Mouse (Mus musculus) ES-CJ7 (cell line): Measurements from ENCODE around the gene Skil.

Experiments
- DNase-seq: peaks from one replicate; pipeline ENCODE4 v3.0.0; 2011; ENCODE audit warnings: low read depth, low spot score

Skil gene

DNA sequence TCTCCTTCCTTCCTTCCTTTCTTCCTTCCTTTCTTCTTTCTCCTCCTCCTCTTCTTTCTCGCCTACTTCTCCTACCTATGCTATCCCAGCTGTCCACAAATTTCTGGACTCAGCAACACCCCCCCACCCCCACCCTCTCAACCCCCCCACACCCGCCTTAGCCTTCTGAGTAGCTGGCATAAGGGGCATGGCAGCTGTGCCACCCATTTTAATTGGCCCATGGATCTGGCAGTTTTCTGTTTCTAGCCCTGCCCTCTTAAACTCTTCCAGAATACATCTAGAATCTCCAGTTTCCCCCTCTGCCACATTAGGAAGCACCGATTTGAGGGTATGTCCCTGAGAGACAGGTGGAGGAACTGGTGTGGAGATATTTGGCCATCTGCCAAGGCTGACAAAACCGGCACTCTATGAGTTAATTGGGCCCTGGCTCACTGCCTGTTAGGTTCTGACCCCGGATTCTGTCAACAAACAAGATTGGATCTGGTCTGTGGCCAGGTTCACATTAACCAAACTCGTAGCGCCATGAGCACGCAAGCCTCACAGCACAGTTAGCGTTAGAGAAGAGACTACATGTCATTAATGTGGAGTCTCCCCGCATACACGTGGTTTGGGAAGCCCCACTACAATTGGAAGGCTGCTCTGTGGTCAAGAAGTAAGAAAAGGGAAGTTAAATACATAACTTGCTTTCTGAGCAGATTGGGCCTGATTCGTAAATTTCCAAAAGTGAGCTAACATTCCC lies 11.2 kb upstream of the Skil start:
- DNase-seq: no peak

- no peak for DNase-seq
Measured at GRCm38 (mm10) chr3:31085000-31085399, 9.9 kb upstream of the Skil start.

DNA sequence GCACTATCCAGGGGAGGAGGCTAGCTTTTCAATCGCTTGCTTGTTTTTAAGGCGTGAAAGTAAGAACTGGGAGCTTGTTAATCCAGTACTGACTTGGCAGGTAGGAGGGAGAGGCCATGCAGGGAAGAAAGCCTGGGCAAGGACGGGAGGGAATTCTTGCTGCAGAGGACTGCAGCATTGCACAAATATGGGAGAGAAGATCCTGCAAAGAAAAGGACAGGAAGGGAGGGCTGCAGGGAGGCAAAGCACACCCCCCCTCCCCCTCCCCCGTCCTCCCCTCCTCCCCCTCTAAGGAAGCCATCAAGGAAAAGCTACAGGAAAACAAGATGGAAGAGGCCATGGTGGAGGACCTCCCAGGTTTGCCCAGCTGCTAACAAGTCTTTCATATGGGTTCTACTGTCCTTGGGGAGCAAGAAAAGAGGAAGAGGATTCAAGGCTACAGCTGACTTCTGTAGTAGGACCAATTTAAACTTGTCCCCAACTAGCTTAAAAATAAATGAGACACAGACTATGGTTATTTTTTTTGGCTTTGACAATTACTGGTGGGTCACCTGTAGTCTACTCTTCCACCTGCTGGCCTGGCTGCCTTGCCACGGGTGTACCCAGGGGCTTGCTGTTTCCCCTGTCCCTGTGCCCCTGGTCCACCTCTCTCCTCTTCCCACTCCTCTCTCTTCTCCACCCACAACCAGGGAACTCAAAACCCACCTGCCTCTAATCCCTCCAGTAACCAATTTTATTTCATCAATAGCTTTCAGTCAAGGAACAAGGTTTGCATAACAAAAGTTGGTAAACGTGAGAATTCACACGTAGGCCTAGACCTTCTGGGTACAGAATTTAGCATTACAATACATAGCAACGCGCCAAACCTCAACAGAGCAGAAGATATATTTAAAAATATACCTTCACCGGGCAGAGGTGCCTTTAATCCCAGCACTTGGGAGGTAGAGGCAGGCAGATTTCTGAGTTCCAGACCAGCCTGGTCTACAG lies 5.8 kb upstream of the Skil start:
- peak; percentile 81 for DNase-seq

GRCm38 (mm10) chr3:31089956-31090355 lies 4.9 kb upstream of the Skil start:
- peak; percentile 32 for DNase-seq

GRCm38 (mm10) chr3:31093196-31093595 lies 1.7 kb upstream of the Skil start:
- peak; percentile 55 for DNase-seq

DNA sequence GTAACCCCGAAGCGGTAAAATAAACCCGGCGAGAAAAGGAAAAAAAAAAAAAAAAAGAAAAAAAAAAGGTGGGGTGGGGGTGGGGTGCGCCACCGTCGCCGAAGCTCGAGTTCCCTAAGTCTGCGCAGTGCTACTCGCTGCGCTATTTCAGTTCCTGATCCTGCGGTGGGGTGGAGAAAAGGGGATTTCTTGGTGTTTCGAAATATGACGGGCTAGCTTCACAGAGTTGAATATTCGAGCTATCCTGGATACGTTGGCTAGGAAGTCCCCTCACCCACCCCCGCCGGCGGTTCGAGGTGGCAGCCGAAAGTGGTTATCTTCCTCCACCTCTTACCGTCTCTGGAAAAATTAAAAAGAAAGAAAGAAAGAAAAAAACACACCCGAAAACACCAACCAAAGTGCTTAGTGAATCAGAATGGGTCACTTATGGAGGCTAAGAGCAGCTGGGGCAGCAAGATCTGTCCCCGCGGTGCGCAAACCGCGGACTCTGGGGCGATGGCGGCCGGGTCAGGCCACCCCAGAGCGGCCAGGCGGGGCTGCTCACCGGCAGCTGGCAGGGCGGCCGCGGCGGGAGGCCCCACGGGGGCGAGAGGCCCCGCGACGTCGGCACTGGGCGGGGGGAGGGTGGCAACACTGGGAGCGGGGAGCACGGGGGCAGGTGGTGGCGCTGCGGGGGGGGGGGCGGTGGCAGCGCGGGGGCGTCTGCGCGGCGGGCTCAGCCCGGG lies 1.1 kb upstream of the Skil start:
- DNase-seq: peak; percentile 66

DNA sequence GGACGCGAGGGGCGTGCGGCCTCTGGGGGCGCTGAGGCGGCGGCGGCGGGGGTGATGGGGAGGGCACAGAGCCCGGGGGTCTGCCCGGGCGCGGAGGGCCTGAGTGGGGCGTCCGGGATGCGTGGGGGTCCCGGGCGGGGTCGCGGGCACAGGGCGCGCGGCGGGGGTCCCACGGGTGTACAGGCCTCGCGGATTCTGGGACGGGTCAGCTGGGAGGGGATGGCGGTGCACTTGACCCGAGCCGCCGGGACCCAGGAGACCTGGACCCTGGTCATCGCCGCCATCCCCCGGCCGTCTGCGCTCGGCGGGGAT lies 277 bp downstream of the Skil start:
- DNase-seq: no peak

GRCm38 (mm10) chr3:31095491-31096154 lies 765 bp downstream of the Skil start:
- DNase-seq: peak; percentile 36

GRCm38 (mm10) chr3:31096155-31097101 lies 1.6 kb downstream of the Skil start:
- DNase-seq: no peak

DNA sequence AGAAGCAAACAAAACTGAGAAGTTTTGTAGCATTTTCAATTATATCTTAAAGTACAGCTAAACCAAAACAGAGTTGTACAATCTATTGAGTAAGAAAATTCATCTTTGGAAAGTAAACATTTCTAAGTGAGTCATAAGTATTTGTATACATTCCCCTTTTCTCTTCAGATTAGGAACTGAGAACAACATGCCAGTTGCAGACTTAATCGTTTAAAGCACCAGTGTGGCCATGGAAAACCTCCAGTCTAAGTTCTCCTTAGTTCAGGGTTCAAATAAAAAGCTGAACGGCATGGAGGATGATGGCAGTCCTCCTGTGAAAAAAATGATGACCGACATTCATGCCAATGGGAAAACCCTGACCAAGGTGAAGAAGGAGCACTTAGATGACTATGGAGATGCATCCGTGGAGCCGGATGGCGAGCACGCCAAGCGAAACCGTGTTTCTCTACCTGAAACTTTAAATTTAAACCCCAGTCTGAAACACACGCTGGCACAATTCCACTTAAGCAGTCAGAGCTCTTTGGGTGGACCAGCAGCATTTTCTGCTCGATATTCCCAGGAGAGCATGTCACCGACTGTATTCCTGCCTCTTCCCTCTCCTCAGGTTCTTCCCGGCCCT lies 2.4 kb downstream of the Skil start:
- no peak for DNase-seq

GRCm38 (mm10) chr3:31097976-31098375 lies 3.1 kb downstream of the Skil start:
- DNase-seq: no peak

GRCm38 (mm10) chr3:31098556-31098955 lies 3.7 kb downstream of the Skil start:
- no peak for DNase-seq

GRCm38 (mm10) chr3:31100026-31100425 lies 5.2 kb downstream of the Skil start:
- no peak for DNase-seq

- DNase-seq: no peak
Measured at GRCm38 (mm10) chr3:31100802-31101201, 5.9 kb downstream of the Skil start.

DNA sequence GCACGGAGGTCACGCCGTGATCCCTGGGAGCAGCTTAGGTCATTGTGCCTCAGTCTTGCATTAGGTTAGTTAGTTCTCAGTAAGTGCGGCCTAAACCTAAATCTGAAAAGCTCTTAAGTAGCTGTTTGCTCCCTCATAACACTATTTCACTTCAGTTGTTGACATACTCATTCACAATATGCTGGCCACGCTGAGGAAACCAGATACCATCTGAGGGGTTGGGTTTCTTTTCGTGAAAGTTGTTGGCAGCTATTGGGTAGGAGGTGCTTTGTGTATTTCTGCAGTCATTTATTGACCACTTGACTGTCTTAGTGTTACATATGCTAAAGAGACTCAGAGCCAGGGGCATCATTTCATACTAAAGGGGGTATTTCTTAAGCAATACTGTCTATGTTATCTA lies 10.1 kb downstream of the Skil start:
- no peak for DNase-seq

- no peak for DNase-seq
Measured at GRCm38 (mm10) chr3:31106597-31106996, 11.7 kb downstream of the Skil start.

- no peak for DNase-seq
Measured at GRCm38 (mm10) chr3:31107674-31108073, 12.8 kb downstream of the Skil start.

DNA sequence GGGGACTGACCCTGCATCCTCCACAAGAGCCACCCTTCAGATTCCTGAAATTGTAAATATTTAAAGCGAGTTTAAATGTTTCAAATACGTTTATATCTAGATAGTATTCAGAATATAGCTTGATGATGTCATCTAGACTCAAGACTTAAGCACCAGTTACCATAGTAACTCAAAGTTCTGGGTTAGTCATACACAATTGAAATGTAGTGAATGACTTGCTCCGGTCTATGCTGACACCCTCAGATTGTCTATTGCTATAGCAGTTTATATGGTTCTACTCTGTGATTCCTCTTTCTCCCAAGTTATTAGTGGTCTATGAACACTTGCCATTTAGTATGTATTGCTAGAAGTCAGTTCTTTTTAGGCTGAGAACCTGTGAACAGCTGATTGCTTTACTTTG lies 14.2 kb downstream of the Skil start:
- no peak for DNase-seq

- DNase-seq: no peak
Measured at GRCm38 (mm10) chr3:31123098-31123497, 28.2 kb downstream of the Skil start.

- DNase-seq: no peak
Measured at GRCm38 (mm10) chr3:31126303-31126702, 31.4 kb downstream of the Skil start.
